Mouse (Mus musculus) heart, embryonic 12.5 days (tissue): ENCODE measurements around the gene Ehmt1. TPM values are rescaled to one million over a fixed set of nuclear protein-coding genes. Genes with fewer than 3 reads are reported as not detected.

Experiments
- ATAC-seq: fragments of 200-750 bp; cut with Nextera tagmentation; 2 replicates; pipeline ENCODE4 v1.8.0; 2017; ENCODE audit warnings: moderate TSS enrichment, moderate library complexity; ENCODE audit not compliant: insufficient number of reproducible peaks, low FRiP score
- H3K27ac ChIP-seq: fragments of 300-500 bp; sonication (generic); 2 replicates; pipeline ENCODE4 v1.5.1; 2016; ENCODE audit warnings: mild to moderate bottlenecking, moderate library complexity; ENCODE audit not compliant: poor library complexity, severe bottlenecking
- H3K27me3 ChIP-seq: fragments of 300-500 bp; sonication (generic); replicated peaks from 2 replicates; pipeline ENCODE4 v1.6.1; 2016; ENCODE audit warnings: mild to moderate bottlenecking, moderate library complexity
- H3K36me3 ChIP-seq: fragments of 300-500 bp; sonication (generic); 2 replicates; pipeline ENCODE4 v1.6.1; 2016; ENCODE audit warnings: mild to moderate bottlenecking, moderate library complexity
- H3K4me1 ChIP-seq: fragments of 300-500 bp; sonication (generic); replicated peaks from 2 replicates; pipeline ENCODE4 v1.6.1; 2016; ENCODE audit warnings: mild to moderate bottlenecking
- H3K4me2 ChIP-seq: fragments of 300-500 bp; sonication (generic); 2 replicates; pipeline ENCODE4 v1.6.1; 2016; ENCODE audit warnings: mild to moderate bottlenecking, moderate library complexity
- H3K4me3 ChIP-seq: fragments of 300-500 bp; sonication (generic); 2 replicates; pipeline ENCODE4 v1.5.1; 2016; ENCODE audit warnings: mild to moderate bottlenecking
- H3K9ac ChIP-seq: fragments of 300-500 bp; sonication (generic); 2 replicates; pipeline ENCODE4 v1.6.1; 2016; ENCODE audit warnings: mild to moderate bottlenecking, moderate library complexity
- H3K9me3 ChIP-seq: fragments of 300-500 bp; sonication (generic); replicated peaks from 2 replicates; pipeline ENCODE4 v1.6.1; 2016; ENCODE audit warnings: mild to moderate bottlenecking, moderate library complexity
- WGBS: fragments of 180-500 bp; shearing (Covaris S2); methylation state at CpG from one replicate; pipeline ENCODE4 v1.1.7; 2016; 5-methylcytosine and 5-hydroxymethylcytosine counted together
- polyA plus RNA-seq: library from polyadenylated mRNA; unstranded; fragments of >200 nt; fragmentation: Nextera tagmentation; extraction: Ambion mirVana; gene quantifications from 2 replicates; pipeline ENCODE4 v1.2.1, GENCODE M21; 2016

Gene Ehmt1
- polyA plus RNA-seq, 1 experiment from 2014 or later, result 62.0 TPM

DNA sequence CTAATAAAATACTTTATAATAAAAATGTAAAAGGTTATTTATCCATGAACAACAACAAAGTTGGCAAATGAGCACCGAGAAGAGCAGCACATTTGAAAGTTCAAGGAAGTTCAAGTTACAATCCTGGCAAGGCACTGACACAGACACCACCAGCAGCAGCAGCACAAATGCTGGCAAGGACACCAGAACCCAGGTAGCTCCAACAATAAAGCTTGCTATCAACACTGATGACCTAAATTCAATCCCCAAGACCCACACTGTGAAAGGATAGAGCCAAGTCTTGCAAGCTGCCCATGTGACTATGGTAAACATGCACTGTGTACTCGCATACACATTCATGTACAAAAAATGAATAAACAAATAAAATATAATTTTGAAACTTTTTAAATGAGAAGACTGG, 38.7 kb downstream of the Ehmt1 start:
- H3K36me3 ChIP-seq, result peaks cover 65% of the 10 kb centered on the region
- H3K27ac ChIP-seq, result no peak overlapping the region
- H3K9me3 ChIP-seq, result no peaks in the 10 kb centered on the region
- H3K4me1 ChIP-seq, result no peaks in the 10 kb centered on the region
- ATAC-seq, result no peak
- H3K27me3 ChIP-seq, result no peaks in the 10 kb centered on the region
- no peak overlapping the region for H3K4me3 ChIP-seq
- WGBS, result 91% methylated on average over 2 of the region's 2 CpGs
- H3K4me2 ChIP-seq, result no peak overlapping the region
- H3K9ac ChIP-seq, result no peak overlapping the region

DNA sequence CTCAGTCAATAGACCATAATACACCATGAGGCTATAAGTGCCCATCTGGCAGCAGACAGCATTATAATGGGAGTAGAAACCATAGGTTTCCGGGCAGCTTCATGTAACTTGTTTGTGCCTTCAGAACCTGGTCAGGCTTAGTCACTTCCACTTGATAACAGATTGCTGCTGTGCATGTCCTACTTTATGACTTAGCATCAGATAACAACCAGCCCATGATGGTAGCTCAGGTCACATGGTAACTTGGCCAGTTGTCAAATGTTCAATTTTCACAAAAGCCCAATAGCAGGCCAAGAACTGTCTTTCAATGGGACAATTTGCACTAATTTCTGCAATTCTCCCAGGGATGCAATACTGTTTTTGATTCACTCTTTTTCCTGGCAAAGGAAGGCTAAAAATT, 48.5 kb downstream of the Ehmt1 start:
- 94% methylated on average over 1 of the region's 1 CpGs for WGBS
- Histone ChIP-seq H3K9ac (no peak overlapping the region), H3K27ac (no peak overlapping the region), H3K36me3 (peaks cover 57% of the 10 kb centered on the region), H3K27me3 (no peaks in the 10 kb centered on the region), H3K4me2 (no peak overlapping the region), H3K4me1 (no peaks in the 10 kb centered on the region), H3K4me3 (no peak overlapping the region), H3K9me3 (no peaks in the 10 kb centered on the region)
- ATAC-seq, result no peak

DNA sequence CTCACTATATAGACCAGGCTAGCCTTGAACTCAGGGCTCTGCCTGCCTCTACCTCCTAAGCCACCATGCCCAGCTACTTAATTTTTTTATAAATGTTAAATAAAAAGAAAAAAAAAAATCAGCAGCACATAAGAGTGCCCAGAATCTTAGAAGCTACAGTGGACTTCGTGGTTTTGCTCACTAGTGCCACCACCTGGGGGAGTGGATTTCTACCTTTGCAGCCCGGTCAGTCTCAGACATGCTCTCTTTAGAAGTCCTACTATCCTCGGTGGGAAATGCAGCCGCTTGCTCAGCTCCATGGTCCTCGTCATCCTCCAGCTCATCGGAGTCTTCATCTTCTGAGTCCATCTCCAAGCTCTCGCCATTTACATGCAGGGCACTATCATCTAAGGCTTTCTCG, 56.4 kb downstream of the Ehmt1 start:
- no peak overlapping the region for H3K4me2 ChIP-seq
- no peak overlapping the region for H3K9ac ChIP-seq
- no peaks in the 10 kb centered on the region for H3K4me1 ChIP-seq
- ATAC-seq, result no peak
- H3K27me3 ChIP-seq, result no peaks in the 10 kb centered on the region
- no peak overlapping the region for H3K4me3 ChIP-seq
- 0 out of 2 replicates have a peak, but pooled peaks cover 3% of the 10 kb centered on the region for H3K9me3 ChIP-seq
- H3K27ac ChIP-seq, result no peak overlapping the region
- 80% methylated on average over 8 of the region's 8 CpGs for WGBS
- peaks cover 56% of the 10 kb centered on the region for H3K36me3 ChIP-seq

DNA sequence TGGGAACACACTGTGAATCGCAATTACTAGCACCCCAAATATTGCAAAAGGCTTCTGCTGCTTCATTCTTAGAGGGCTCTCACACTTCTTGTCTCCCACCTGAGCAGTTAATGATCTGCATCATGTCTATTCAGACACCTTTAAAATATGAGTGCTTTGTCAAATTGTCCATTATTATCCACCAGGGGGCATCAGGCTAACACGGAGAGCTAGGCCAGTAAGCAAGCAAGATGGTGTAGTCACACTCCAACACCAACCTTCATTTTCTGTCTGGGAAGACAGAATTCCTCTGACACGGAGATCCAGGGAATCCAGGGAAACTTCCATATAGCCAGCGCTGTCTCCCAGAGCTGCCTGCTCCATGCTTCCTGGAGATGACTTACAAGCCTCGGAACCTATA, 67.0 kb downstream of the Ehmt1 start:
- no peaks in the 10 kb centered on the region for H3K27me3 ChIP-seq
- no peak overlapping the region for H3K9ac ChIP-seq
- peaks cover 9% of the 10 kb centered on the region for H3K4me1 ChIP-seq
- H3K4me2 ChIP-seq, result no peak overlapping the region
- no peak overlapping the region for H3K4me3 ChIP-seq
- 70% methylated on average over 5 of the region's 5 CpGs for WGBS
- peaks cover 62% of the 10 kb centered on the region for H3K36me3 ChIP-seq
- no peak for ATAC-seq
- no peak overlapping the region for H3K27ac ChIP-seq
- H3K9me3 ChIP-seq, result no peaks in the 10 kb centered on the region

DNA sequence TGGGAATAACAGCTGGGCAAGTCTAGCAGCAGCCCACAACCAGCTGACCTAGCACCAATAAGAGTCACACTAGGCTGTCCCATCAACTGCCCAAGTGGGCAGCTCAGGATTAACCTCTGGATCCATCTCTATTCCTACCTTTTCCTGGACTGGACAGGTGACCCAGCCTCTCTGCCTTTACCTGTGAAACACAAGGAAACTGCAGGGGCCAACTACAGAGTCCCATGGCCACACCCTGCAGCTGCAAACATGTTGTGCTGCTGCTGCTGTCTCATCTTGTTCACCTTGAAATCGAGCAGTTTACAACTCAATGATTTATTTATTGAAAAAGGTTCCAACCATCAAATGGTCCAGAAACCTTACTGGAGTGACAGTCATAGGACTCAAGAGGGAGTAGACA, 72.9 kb downstream of the Ehmt1 start:
- Histone ChIP-seq H3K4me3 (no peak overlapping the region), H3K4me2 (no peak overlapping the region), H3K4me1 (peaks cover 9% of the 10 kb centered on the region), H3K27ac (no peak overlapping the region), H3K36me3 (peaks cover 52% of the 10 kb centered on the region), H3K9me3 (no peaks in the 10 kb centered on the region), H3K27me3 (no peaks in the 10 kb centered on the region), H3K9ac (no peak overlapping the region)
- 74% methylated on average over 1 of the region's 1 CpGs for WGBS
- no peak for ATAC-seq

DNA sequence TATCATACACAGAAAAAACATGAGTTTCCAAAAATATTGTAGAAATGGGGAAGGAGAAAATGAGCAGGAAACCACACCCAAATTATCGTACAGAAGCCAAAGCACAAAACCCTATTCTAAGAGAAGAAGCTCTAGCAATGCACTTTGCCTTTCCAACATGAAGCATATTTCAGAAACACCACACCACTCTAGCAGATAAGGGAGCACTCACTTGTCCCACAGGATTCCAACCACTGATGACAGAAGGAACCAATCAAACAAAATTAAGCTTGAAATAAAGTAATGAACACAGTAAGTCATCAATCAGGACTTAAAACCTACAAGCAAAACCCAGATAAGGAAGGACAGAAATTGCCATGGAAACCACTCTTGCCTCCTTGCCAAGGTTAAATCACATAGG, 74.2 kb downstream of the Ehmt1 start:
- WGBS, result 75% methylated on average over 1 of the region's 1 CpGs
- no peak overlapping the region for H3K4me2 ChIP-seq
- H3K36me3 ChIP-seq, result peaks cover 50% of the 10 kb centered on the region
- H3K4me3 ChIP-seq, result no peak overlapping the region
- H3K9me3 ChIP-seq, result no peaks in the 10 kb centered on the region
- no peak for ATAC-seq
- H3K27me3 ChIP-seq, result no peaks in the 10 kb centered on the region
- H3K4me1 ChIP-seq, result peaks cover 8% of the 10 kb centered on the region
- H3K9ac ChIP-seq, result no peak overlapping the region
- H3K27ac ChIP-seq, result no peak overlapping the region

DNA sequence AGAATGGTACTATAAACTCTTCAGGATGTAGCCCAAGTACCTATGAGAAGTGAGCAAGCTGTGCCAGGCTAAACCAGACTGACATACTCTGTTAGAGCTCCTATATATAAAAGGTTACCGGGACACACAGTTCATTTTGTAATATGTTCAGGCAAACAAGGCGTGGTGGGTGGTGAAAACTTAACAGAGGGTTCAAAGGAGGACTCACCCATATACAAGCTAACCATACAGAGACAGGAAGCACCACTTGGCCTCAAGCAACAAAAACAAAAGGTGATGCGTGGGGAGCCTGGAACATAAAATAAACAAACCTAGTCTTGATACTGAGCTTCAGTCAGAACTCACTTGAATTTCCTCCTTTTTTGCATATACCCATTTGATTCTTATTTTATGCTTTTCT, 88.8 kb downstream of the Ehmt1 start:
- Histone ChIP-seq H3K4me3 (no peak overlapping the region), H3K9me3 (no peaks in the 10 kb centered on the region), H3K27me3 (no peaks in the 10 kb centered on the region), H3K4me2 (no peak overlapping the region), H3K36me3 (peaks cover 47% of the 10 kb centered on the region), H3K27ac (no peak overlapping the region), H3K4me1 (no peaks in the 10 kb centered on the region), H3K9ac (no peak overlapping the region)
- WGBS, result 83% methylated on average over 3 of the region's 3 CpGs
- no peak for ATAC-seq

DNA sequence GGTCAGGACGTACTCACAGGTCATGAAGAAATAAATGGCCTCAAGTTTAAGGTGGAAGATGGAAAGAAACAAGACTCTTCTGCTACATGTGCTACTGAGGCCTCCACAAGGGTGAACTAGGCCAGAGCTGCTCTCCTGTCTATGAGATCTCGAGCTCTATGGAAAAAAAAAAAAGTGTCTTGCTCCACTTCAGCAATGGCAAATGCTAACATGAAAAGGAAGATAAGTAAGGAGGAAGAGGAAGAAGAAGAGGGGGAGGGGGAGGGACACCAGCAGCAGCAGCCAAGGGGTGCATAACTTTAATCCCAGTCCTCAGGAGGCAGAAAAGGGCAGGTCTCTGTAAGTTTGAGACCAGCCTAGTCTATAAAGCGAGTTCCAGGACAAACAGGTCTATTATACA, 109.7 kb downstream of the Ehmt1 start:
- Histone ChIP-seq H3K4me2 (no peak overlapping the region), H3K4me3 (no peak overlapping the region), H3K36me3 (peaks cover 83% of the 10 kb centered on the region)

DNA sequence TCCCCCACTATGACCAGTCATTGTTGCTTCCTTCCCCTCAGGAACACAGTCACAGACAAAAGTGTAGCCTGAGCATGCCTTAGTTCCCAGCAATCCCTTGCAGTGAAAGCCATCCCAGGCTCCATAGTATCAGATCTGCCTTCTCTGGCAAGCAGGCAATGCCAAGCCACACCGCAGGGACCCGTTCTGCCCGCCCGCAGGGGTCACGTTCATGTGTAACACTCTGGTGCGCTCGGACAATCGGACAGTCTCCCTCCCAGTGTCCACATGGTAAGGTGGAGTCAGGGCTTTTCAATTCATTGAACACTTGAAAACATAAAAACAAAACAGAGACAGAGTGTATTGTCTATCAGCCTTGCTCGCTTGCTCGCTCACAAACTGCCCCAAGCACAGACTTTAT, 111.7 kb downstream of the Ehmt1 start:
- H3K27me3 ChIP-seq, result no peaks in the 10 kb centered on the region
- H3K36me3 ChIP-seq, result peaks cover 85% of the 10 kb centered on the region
- ATAC-seq, result no peak

More for the DNA sequence above, 109.7 kb downstream of the Ehmt1 start:
- WGBS, result 69% methylated on average over 3 of the region's 3 CpGs
- Histone ChIP-seq H3K27ac (no peak overlapping the region), H3K4me1 (no peaks in the 10 kb centered on the region; the same call in 1 of the 2 replicates), H3K27me3 (no peaks in the 10 kb centered on the region), H3K9me3 (no peaks in the 10 kb centered on the region), H3K9ac (no peak overlapping the region)
- no peak for ATAC-seq

DNA sequence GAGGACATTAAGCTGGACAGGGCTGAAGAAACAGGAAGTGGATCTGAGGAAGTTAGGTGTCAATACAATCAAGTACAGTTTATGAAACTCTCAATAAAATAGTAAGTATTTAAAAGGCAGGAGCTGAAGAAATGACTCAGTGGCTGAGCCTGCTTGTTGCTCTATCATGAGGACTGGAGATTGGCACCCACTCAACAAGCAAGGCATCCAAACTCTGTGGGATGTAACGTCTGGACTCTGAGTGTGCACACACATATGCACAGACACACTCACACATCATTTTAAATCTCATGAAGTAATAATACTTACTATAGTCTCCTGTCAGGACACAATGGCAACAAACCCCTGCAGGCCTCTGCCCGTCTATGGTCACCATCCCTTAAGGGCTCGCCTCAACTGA, 112.4 kb downstream of the Ehmt1 start:
- Histone ChIP-seq H3K27ac (no peak overlapping the region), H3K9me3 (no peaks in the 10 kb centered on the region), H3K4me3 (no peak overlapping the region), H3K27me3 (no peaks in the 10 kb centered on the region), H3K4me2 (no peak overlapping the region), H3K4me1 (no peaks in the 10 kb centered on the region; the same call in 1 of the 2 replicates), H3K36me3 (peaks cover 85% of the 10 kb centered on the region), H3K9ac (no peak overlapping the region)
- no peak for ATAC-seq
- WGBS, result 89% methylated on average over 3 of the region's 3 CpGs

More for the DNA sequence above, 111.7 kb downstream of the Ehmt1 start:
- Histone ChIP-seq H3K4me1 (no peaks in the 10 kb centered on the region; the same call in 1 of the 2 replicates), H3K9ac (no peak overlapping the region), H3K9me3 (no peaks in the 10 kb centered on the region), H3K27ac (no peak overlapping the region), H3K4me3 (no peak overlapping the region), H3K4me2 (no peak overlapping the region)
- WGBS, result 96% methylated on average over 10 of the region's 10 CpGs

DNA sequence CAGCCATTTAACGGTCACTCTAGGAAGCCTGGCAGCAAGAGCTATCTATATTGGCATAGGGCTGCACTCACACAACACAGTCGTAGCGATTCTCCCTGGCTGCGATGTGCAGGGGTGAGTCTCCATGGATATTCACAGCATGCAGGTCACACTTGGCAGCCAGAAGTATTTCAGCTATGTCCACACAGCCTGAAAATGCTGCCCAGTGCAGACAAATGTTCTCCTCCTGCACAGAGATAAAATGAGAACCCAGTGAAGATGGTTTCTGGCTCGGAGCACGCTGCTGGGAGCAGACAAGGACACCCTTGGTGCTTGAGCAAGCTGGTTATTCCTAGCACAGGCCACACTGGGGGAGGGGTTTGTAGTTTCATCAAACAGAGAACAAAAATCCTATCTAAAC, 113.3 kb downstream of the Ehmt1 start:
- Histone ChIP-seq H3K27me3 (no peaks in the 10 kb centered on the region), H3K27ac (no peak overlapping the region), H3K4me3 (no peak overlapping the region), H3K9ac (no peak overlapping the region), H3K4me2 (no peak overlapping the region), H3K9me3 (no peaks in the 10 kb centered on the region), H3K36me3 (peaks cover 90% of the 10 kb centered on the region), H3K4me1 (no peaks in the 10 kb centered on the region; the same call in 1 of the 2 replicates)
- WGBS, result 65% methylated on average over 6 of the region's 6 CpGs
- ATAC-seq, result no peak

DNA sequence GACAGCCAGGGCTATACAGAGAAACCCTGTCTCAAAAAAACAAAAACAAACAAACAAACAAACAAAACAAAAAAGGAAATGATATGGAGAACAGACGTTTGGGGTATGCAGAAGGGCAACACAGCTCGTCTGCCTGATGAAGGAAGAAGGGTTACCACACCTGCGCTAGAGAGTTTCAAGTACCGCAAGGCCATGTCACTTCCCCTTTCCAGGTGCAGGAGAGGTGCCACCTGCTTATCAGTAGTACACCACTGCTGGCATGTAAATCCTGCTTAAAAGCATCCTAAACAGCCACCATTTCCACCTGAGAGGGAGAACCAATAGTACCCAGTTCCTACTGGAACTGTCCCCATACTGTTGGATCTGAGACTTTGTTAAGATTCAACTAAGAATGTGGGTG, 113.8 kb downstream of the Ehmt1 start:
- WGBS, result 89% methylated on average over 4 of the region's 4 CpGs
- H3K27me3 ChIP-seq, result no peaks in the 10 kb centered on the region
- no peak for ATAC-seq
- no peaks in the 10 kb centered on the region; the same call in 1 of the 2 replicates for H3K4me1 ChIP-seq
- H3K4me2 ChIP-seq, result no peak overlapping the region
- no peak overlapping the region for H3K4me3 ChIP-seq
- no peaks in the 10 kb centered on the region for H3K9me3 ChIP-seq
- no peak overlapping the region for H3K9ac ChIP-seq
- no peak overlapping the region for H3K27ac ChIP-seq
- H3K36me3 ChIP-seq, result peaks cover 90% of the 10 kb centered on the region
